Mouse (Mus musculus) forebrain, embryonic 16.5 days (tissue): ENCODE results near the gene Ccdc15. TPM values are rescaled to one million over a fixed set of nuclear protein-coding genes. Genes with fewer than 3 reads are reported as not detected.

Experiments used
- ATAC-seq: fragments of 200-750 bp; cut with Nextera tagmentation; 2 replicates; pipeline ENCODE4 v1.8.0; 2017; ENCODE audit warnings: mild to moderate bottlenecking, moderate library complexity
- H3K27ac ChIP-seq: fragments of 300-500 bp; sonication (generic); 2 replicates; pipeline ENCODE4 v1.5.1; 2014; ENCODE audit warnings: low read length, control low read depth
- H3K27me3 ChIP-seq: fragments of 300-500 bp; sonication (generic); replicated peaks from 2 replicates; pipeline ENCODE4 v1.6.1; 2014; ENCODE audit warnings: low read length; ENCODE audit not compliant: control insufficient read depth, insufficient read depth
- H3K36me3 ChIP-seq: fragments of 300-500 bp; sonication (generic); 2 replicates; pipeline ENCODE4 v1.6.1; 2014; ENCODE audit not compliant: control insufficient read depth, insufficient read depth
- H3K4me1 ChIP-seq: fragments of 300-500 bp; sonication (generic); replicated peaks from 2 replicates; pipeline ENCODE4 v1.6.1; 2014; ENCODE audit warnings: low read length; ENCODE audit not compliant: control insufficient read depth, insufficient read depth
- H3K4me2 ChIP-seq: fragments of 300-500 bp; sonication (generic); 2 replicates; pipeline ENCODE4 v1.6.1; 2014; ENCODE audit warnings: mild to moderate bottlenecking, low read length, control low read depth
- H3K4me3 ChIP-seq: fragments of 300-500 bp; sonication (generic); replicated peaks from 2 replicates; pipeline ENCODE4 v1.5.1; 2014; ENCODE audit warnings: mild to moderate bottlenecking, low read length, control low read depth
- H3K9ac ChIP-seq: fragments of 300-500 bp; sonication (generic); replicated peaks from 2 replicates; pipeline ENCODE4 v1.6.1; 2014; ENCODE audit warnings: low read depth, low read length, control low read depth
- H3K9me3 ChIP-seq: fragments of 300-500 bp; sonication (generic); 2 replicates; pipeline ENCODE4 v1.6.1; 2016; ENCODE audit warnings: low read length; ENCODE audit not compliant: control insufficient read depth
- WGBS: fragments of 180-500 bp; shearing (Covaris S2); extraction: QIAGEN DNeasy Blood & Tissue Kit; methylation state at CpG from one replicate; pipeline ENCODE4 v1.1.7; 2014; 5-methylcytosine and 5-hydroxymethylcytosine counted together
- polyA plus RNA-seq: library from polyadenylated mRNA; unstranded; fragments of >200 nt; fragmentation: Nextera tagmentation; extraction: Ambion mirVana; gene quantifications from 2 replicates; pipeline ENCODE4 v1.2.1, GENCODE M21; 2015

Ccdc15 gene
- polyA plus RNA-seq, 1 experiment from 2014 or later = 9.9 TPM

DNA sequence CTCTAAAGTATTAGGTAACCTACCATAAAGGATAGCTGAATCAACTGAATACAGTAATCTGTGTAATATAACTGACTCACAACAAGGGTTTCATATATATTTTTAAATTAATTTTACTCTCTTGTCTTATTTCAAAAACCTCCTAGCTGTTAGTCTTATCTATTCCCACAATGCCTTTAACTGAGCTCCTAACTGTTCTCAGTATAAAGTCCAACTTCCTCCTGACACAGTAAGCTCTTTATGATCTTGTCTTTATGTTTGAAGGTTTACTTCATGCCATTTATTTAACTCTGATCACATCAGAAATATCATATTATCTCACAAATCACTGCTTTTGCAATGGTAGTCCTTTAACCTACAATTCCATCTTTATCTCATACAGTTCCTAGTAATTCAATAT, 52.6 kb downstream of the Ccdc15 start:
- H3K9ac ChIP-seq = no peak overlapping the region
- H3K27ac ChIP-seq = no peak overlapping the region
- no peaks in the 10 kb centered on the region for H3K4me1 ChIP-seq
- no peaks in the 10 kb centered on the region for H3K27me3 ChIP-seq
- no peaks in the 10 kb centered on the region for H3K36me3 ChIP-seq
- H3K4me2 ChIP-seq = no peak overlapping the region
- no peak overlapping the region for H3K4me3 ChIP-seq
- ATAC-seq = no peak
- H3K9me3 ChIP-seq = no peaks in the 10 kb centered on the region

GRCm38 (mm10) chr9:37266622-37267021, 81.6 kb downstream of the Ccdc15 start:
- 89% methylated on average over 2 of the region's 2 CpGs for WGBS
- H3K9ac ChIP-seq = no peak overlapping the region

DNA sequence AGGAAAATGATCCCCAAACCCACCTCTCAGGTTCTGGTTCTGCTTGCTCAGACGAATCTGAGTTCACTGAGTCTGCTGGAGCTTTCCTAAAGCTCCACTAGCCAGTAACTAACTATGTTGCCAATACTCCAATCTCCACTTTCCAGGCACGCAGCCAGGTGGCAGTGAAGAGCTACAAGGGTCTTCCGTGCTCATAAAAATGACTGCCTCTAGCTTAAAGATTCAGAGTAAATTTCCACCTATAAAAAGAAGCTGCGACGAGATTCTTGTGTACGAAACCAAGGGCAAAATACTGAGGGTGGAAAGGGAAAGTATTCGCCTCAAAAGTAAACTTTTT, 92.4 kb downstream of the Ccdc15 start:
- WGBS = 30% methylated on average over 7 of the region's 7 CpGs
- peaks cover 15% of the 10 kb centered on the region for H3K4me1 ChIP-seq
- no peak overlapping the region for H3K27ac ChIP-seq
- no peak overlapping the region for H3K9ac ChIP-seq
- H3K9me3 ChIP-seq = no peaks in the 10 kb centered on the region
- peak; percentile 56 for ATAC-seq
- no peaks in the 10 kb centered on the region for H3K27me3 ChIP-seq
- peak overlapping the region; percentile 87 for H3K4me2 ChIP-seq
- no peaks in the 10 kb centered on the region for H3K36me3 ChIP-seq
- peak overlapping the region; percentile 43 for H3K4me3 ChIP-seq

More at GRCm38 (mm10) chr9:37266622-37267021, 81.6 kb downstream of the Ccdc15 start:
- Histone ChIP-seq H3K4me2 (no peak overlapping the region), H3K27me3 (no peaks in the 10 kb centered on the region), H3K27ac (no peak overlapping the region), H3K9me3 (no peaks in the 10 kb centered on the region), H3K4me1 (no peaks in the 10 kb centered on the region), H3K36me3 (no peaks in the 10 kb centered on the region), H3K4me3 (no peak overlapping the region)
- ATAC-seq = no peak

DNA sequence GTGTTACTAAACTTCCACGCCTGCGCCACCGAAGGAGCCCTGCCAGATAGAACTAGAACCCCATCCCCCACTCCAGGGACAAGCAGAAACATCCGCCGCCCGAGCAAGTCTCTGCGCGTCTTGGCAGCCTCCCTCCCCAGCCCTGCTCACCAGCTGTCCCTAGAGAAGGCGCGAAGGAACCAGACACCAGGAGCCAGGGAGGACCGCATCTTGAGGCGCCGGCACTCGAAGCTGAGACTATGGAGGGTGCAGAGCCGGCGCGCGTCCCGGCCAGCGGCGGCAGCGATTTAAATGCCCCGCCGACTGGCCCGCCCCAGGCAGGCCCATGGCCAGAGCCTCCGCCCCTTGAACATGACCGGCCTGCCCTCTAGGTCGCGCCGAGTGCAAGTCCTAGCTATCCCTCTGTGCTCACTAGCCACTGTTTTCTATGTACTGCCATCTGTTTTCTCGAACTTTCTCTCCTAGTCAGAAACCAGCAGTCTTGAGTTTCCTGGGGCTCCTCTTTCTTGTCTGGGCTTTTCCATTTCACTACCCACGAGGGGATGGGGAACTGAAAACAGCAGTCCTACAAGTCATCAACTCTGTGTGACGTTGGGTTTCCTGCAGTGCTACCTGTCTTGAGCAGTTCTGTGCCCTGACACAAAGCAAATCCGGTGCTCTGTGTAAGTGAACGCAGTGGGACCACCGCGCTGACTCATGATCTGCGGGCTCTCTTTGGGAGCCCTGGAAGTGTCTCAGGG, 92.9 kb downstream of the Ccdc15 start, which contains the start of gene Slc37a2:
Slc37a2 (minus strand) TSS at position 590 of the 740 bp plus-strand sequence.
- Histone ChIP-seq H3K9ac (peak within 1 kb of the TSS; percentile 48), H3K27ac (peak within 1 kb of the TSS; percentile 69), H3K9me3 (no peaks in the 10 kb centered on the region), H3K27me3 (no peaks in the 10 kb centered on the region), H3K4me3 (peak within 1 kb of the TSS; percentile 43), H3K4me2 (peak within 1 kb of the TSS; percentile 87), H3K36me3 (no peaks in the 10 kb centered on the region), H3K4me1 (peaks cover 15% of the 10 kb centered on the region)
- peak; percentile 96 for ATAC-seq
- 2% methylated on average over 38 of the region's 38 CpGs for WGBS

GRCm38 (mm10) chr9:37254531-37255110, 93.6 kb downstream of the Ccdc15 start:
- no peak overlapping the region for H3K9ac ChIP-seq
- no peaks in the 10 kb centered on the region for H3K36me3 ChIP-seq
- WGBS = 27% methylated on average over 6 of the region's 6 CpGs
- no peak overlapping the region for H3K27ac ChIP-seq
- no peak for ATAC-seq
- H3K4me2 ChIP-seq = peak overlapping the region; percentile 87
- peaks cover 15% of the 10 kb centered on the region for H3K4me1 ChIP-seq
- H3K4me3 ChIP-seq = peak overlapping the region; percentile 43
- H3K27me3 ChIP-seq = no peaks in the 10 kb centered on the region
- no peaks in the 10 kb centered on the region for H3K9me3 ChIP-seq

GRCm38 (mm10) chr9:37250631-37251030, 97.6 kb downstream of the Ccdc15 start:
- H3K9ac ChIP-seq = no peak overlapping the region
- ATAC-seq = no peak
- whole genome bisulfite sequencing = 90% methylated on average over 6 of the region's 6 CpGs
- H3K4me1 ChIP-seq = peaks cover 17% of the 10 kb centered on the region
- no peak overlapping the region for H3K27ac ChIP-seq
- H3K4me3 ChIP-seq = no peak overlapping the region
- H3K36me3 ChIP-seq = no peaks in the 10 kb centered on the region
- no peaks in the 10 kb centered on the region for H3K27me3 ChIP-seq
- H3K4me2 ChIP-seq = no peak overlapping the region
- H3K9me3 ChIP-seq = no peaks in the 10 kb centered on the region

DNA sequence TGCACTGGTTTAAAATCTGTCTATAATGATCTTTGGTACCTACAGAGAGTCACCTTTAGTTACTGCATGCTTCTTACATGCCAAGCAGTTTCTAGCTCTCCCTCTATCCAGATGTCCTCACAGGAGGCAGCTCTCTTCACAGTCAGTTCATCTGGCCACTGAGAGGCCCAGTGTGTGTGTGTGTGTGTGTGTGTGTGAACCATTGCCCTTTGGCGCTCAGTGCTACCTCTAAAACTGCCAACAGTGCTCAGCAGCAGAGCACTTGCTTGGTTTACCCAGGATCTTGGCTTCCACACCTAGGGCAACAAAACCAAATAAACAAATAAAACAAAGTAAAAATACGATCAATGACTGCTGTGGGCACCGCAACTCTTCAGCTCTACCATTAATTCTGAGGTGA, 98.3 kb downstream of the Ccdc15 start:
- ATAC-seq = no peak
- H3K9me3 ChIP-seq = no peaks in the 10 kb centered on the region
- no peak overlapping the region for H3K9ac ChIP-seq
- H3K27me3 ChIP-seq = no peaks in the 10 kb centered on the region
- H3K4me1 ChIP-seq = peaks cover 10% of the 10 kb centered on the region
- no peak overlapping the region for H3K27ac ChIP-seq
- H3K4me3 ChIP-seq = no peak overlapping the region
- H3K4me2 ChIP-seq = no peak overlapping the region
- 93% methylated on average over 3 of the region's 3 CpGs for WGBS
- H3K36me3 ChIP-seq = no peaks in the 10 kb centered on the region

- Histone ChIP-seq H3K9ac (no peak overlapping the region), H3K36me3 (no peaks in the 10 kb centered on the region), H3K4me2 (no peak overlapping the region), H3K27me3 (no peaks in the 10 kb centered on the region), H3K4me1 (peaks cover 5% of the 10 kb centered on the region; the same call in 1 of the 2 replicates), H3K4me3 (no peak overlapping the region), H3K9me3 (no peaks in the 10 kb centered on the region), H3K27ac (no peak overlapping the region; the same call in 1 of the 2 replicates)
- ATAC-seq = peak; percentile 86
- 38% methylated on average over 3 of the region's 3 CpGs for WGBS
Measured at GRCm38 (mm10) chr9:37248381-37248906, 99.8 kb downstream of the Ccdc15 start.

GRCm38 (mm10) chr9:37247429-37247828, 100.8 kb downstream of the Ccdc15 start:
- no peak overlapping the region for H3K4me3 ChIP-seq
- H3K27me3 ChIP-seq = no peaks in the 10 kb centered on the region
- H3K4me2 ChIP-seq = no peak overlapping the region
- peaks cover 5% of the 10 kb centered on the region; the same call in 1 of the 2 replicates for H3K4me1 ChIP-seq
- H3K9me3 ChIP-seq = no peaks in the 10 kb centered on the region
- no peak for ATAC-seq
- H3K27ac ChIP-seq = no peak overlapping the region
- H3K36me3 ChIP-seq = no peaks in the 10 kb centered on the region
- no peak overlapping the region for H3K9ac ChIP-seq
